Mouse (Mus musculus): ENCODE measurements around the gene Kctd3. TPM values are rescaled to one million over a fixed set of nuclear protein-coding genes. Genes with fewer than 3 reads are reported as not detected.
A peak's percentile ranks its signal among the peaks of the same experiment; 100 is the strongest.
"Not testable (repeated sequence)": the region's sequence is repeated elsewhere in the genome, so short reads cannot be mapped to it uniquely, and the experiment has no call there.

Gene Kctd3
- total and polyA plus RNA-seq, 2 experiments from 2014 or later, result 47.4 to 90.4 TPM

GRCm38 (mm10) chr1:189039348-189039747, 31.7 kb upstream of the Kctd3 start:
- TF ChIP-seq CTCF (IDR thresholded peaks at IDR 0.05), result no peak
- Histone ChIP-seq H3K4me2 (ENCODE audit: low read depth, low read length, poor library complexity, severe bottlenecking) (no peak overlapping the region), H3K4me3 (ENCODE audit: low read depth, low read length) (no peak overlapping the region), H3K9ac (replicated peaks; ENCODE audit: low read length, poor library complexity, severe bottlenecking) (no peak overlapping the region), H3K9me3 (ENCODE audit: low read length) (no peaks in the 10 kb centered on the region), H3K36me3 (ENCODE audit: insufficient read depth, low read length) (no peaks in the 10 kb centered on the region), H3K27ac (ENCODE audit: low read depth, low read length) (no peak overlapping the region), H3K27me3 (ENCODE audit: insufficient read depth, low read length) (no peaks in the 10 kb centered on the region), H3K4me1 (ENCODE audit: insufficient read depth, low read length) (no peaks in the 10 kb centered on the region)
- DNase-seq (ENCODE audit: low spot score) (no peak), ATAC-seq (ENCODE audit: low FRiP score) (no peak)
- 91% methylated on average over 5 of the region's 5 CpGs for WGBS

GRCm38 (mm10) chr1:189032817-189033216, 25.2 kb upstream of the Kctd3 start:
- ATAC-seq (ENCODE audit: low FRiP score); DNase-seq (ENCODE audit: low spot score); H3K27me3 ChIP-seq (ENCODE audit: insufficient read depth, low read length); H3K4me3 ChIP-seq (ENCODE audit: low read depth, low read length); H3K9ac ChIP-seq (replicated peaks; ENCODE audit: low read length, poor library complexity, severe bottlenecking); H3K27ac ChIP-seq (ENCODE audit: low read depth, low read length); H3K36me3 ChIP-seq (ENCODE audit: insufficient read depth, low read length); H3K4me2 ChIP-seq (ENCODE audit: low read depth, low read length, poor library complexity, severe bottlenecking); H3K9me3 ChIP-seq (ENCODE audit: low read length); H3K4me1 ChIP-seq (ENCODE audit: insufficient read depth, low read length): not testable (repeated sequence)
- 96% methylated on average over 2 of the region's 2 CpGs for WGBS

GRCm38 (mm10) chr1:189030975-189031374, 23.3 kb upstream of the Kctd3 start:
- H3K27ac ChIP-seq (ENCODE audit: low read depth, low read length), result no peak overlapping the region
- DNase-seq (ENCODE audit: low spot score), result no peak
- H3K9me3 ChIP-seq (ENCODE audit: low read length), result no peaks in the 10 kb centered on the region
- no peak overlapping the region for H3K9ac ChIP-seq (replicated peaks; ENCODE audit: low read length, poor library complexity, severe bottlenecking)
- H3K27me3 ChIP-seq (ENCODE audit: insufficient read depth, low read length), result no peaks in the 10 kb centered on the region
- ATAC-seq (ENCODE audit: low FRiP score), result no peak
- TF ChIP-seq CTCF (IDR thresholded peaks at IDR 0.05), result no peak
- H3K4me3 ChIP-seq (ENCODE audit: low read depth, low read length), result no peak overlapping the region
- no peaks in the 10 kb centered on the region for H3K4me1 ChIP-seq (ENCODE audit: insufficient read depth, low read length)
- H3K4me2 ChIP-seq (ENCODE audit: low read depth, low read length, poor library complexity, severe bottlenecking), result no peak overlapping the region
- no peaks in the 10 kb centered on the region for H3K36me3 ChIP-seq (ENCODE audit: insufficient read depth, low read length)
- 79% methylated on average over 7 of the region's 7 CpGs for WGBS

GRCm38 (mm10) chr1:189028267-189028666, 20.6 kb upstream of the Kctd3 start:
- no peaks in the 10 kb centered on the region for H3K36me3 ChIP-seq (ENCODE audit: insufficient read depth, low read length)
- H3K27me3 ChIP-seq (ENCODE audit: insufficient read depth, low read length), result no peaks in the 10 kb centered on the region
- DNase-seq (ENCODE audit: low spot score) (peak; percentile 67), ATAC-seq (ENCODE audit: low FRiP score) (no peak)
- H3K9ac ChIP-seq (replicated peaks; ENCODE audit: low read length, poor library complexity, severe bottlenecking), result no peak overlapping the region
- H3K9me3 ChIP-seq (ENCODE audit: low read length), result no peaks in the 10 kb centered on the region
- 63% methylated on average over 1 of the region's 1 CpGs for WGBS
- H3K4me2 ChIP-seq (ENCODE audit: low read depth, low read length, poor library complexity, severe bottlenecking), result no peak overlapping the region
- peak; percentile 86 for TF ChIP-seq CTCF (IDR thresholded peaks at IDR 0.05)
- H3K4me3 ChIP-seq (ENCODE audit: low read depth, low read length), result no peak overlapping the region
- H3K27ac ChIP-seq (ENCODE audit: low read depth, low read length), result no peak overlapping the region
- no peaks in the 10 kb centered on the region for H3K4me1 ChIP-seq (ENCODE audit: insufficient read depth, low read length)

GRCm38 (mm10) chr1:189026885-189027284, 19.2 kb upstream of the Kctd3 start:
- Histone ChIP-seq H3K4me2 (ENCODE audit: low read depth, low read length, poor library complexity, severe bottlenecking) (no peak overlapping the region), H3K27ac (ENCODE audit: low read depth, low read length) (no peak overlapping the region), H3K27me3 (ENCODE audit: insufficient read depth, low read length) (no peaks in the 10 kb centered on the region), H3K36me3 (ENCODE audit: insufficient read depth, low read length) (no peaks in the 10 kb centered on the region), H3K9ac (replicated peaks; ENCODE audit: low read length, poor library complexity, severe bottlenecking) (no peak overlapping the region), H3K4me3 (ENCODE audit: low read depth, low read length) (no peak overlapping the region), H3K4me1 (ENCODE audit: insufficient read depth, low read length) (no peaks in the 10 kb centered on the region), H3K9me3 (ENCODE audit: low read length) (no peaks in the 10 kb centered on the region)
- peak; percentile 79 for TF ChIP-seq CTCF (IDR thresholded peaks at IDR 0.05)
- DNase-seq (ENCODE audit: low spot score), result peak; percentile 86
- 62% methylated on average over 8 of the region's 8 CpGs for WGBS
- no peak for ATAC-seq (ENCODE audit: low FRiP score)

- Histone ChIP-seq H3K9me3 (ENCODE audit: low read length) (no peaks in the 10 kb centered on the region), H3K27ac (ENCODE audit: low read depth, low read length) (no peak overlapping the region), H3K4me1 (ENCODE audit: insufficient read depth, low read length) (no peaks in the 10 kb centered on the region), H3K9ac (replicated peaks; ENCODE audit: low read length, poor library complexity, severe bottlenecking) (no peak overlapping the region), H3K4me3 (ENCODE audit: low read depth, low read length) (no peak overlapping the region), H3K4me2 (ENCODE audit: low read depth, low read length, poor library complexity, severe bottlenecking) (no peak overlapping the region), H3K36me3 (ENCODE audit: insufficient read depth, low read length) (no peaks in the 10 kb centered on the region), H3K27me3 (ENCODE audit: insufficient read depth, low read length) (no peaks in the 10 kb centered on the region)
- ATAC-seq (ENCODE audit: low FRiP score) (no peak), DNase-seq (ENCODE audit: low spot score) (no peak)
- 86% methylated on average over 1 of the region's 1 CpGs for WGBS
- no peak for TF ChIP-seq CTCF (IDR thresholded peaks at IDR 0.05)
These were observed 16.1 kb upstream of the Kctd3 start for GRCm38 (mm10) chr1:189023701-189024080.

Measured in midbrain, postnatal 0 days (tissue).